Mouse (Mus musculus) urinary bladder, adult 18-20 months (tissue): Measurements from ENCODE around the gene Lypd4.
"Not testable (repeated sequence)": the region's sequence is repeated elsewhere in the genome, so short reads cannot be mapped to it uniquely, and the experiment has no call there.

Source experiments
- DNase-seq, 2 experiments: peaks; one replicate each; pipeline ENCODE4 v3.0.0; 2022; ENCODE audit warnings: low spot score in 2 of 2, mixed read lengths in 2 of 2

Lypd4 gene

GRCm38 (mm10) chr7:24869532-24870165 is at the start of gene Lypd4, which contains the start of gene Dmrtc2:
Lypd4 (minus strand) TSS chr7:24869941.
Dmrtc2 (plus strand) TSS chr7:24870057.
- DNase-seq: no peak

- DNase-seq: no peak
Observed at GRCm38 (mm10) chr7:24918763-24919323, 49.1 kb upstream of the Lypd4 start.

DNA sequence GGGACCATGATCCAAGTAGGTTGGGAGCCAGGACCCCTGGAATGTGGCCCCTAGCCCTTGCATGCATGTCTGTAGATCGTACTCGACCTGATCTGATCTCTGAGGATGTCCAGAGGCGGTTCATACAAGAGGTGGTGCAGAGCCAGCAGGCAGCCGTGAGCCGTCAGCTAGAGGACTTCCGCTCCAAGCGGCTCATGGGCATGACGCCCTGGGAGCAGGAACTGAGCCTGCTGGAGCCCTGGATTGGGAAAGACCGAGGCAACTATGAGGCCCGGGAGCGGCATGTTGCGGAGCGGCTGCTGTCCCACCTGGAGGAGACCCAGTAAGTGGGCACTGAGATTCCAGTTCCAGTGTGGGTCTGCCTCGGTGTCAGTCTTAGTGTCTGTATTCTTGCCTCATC is 42.7 kb upstream of the Lypd4 start:
- DNase-seq: no peak

- DNase-seq: peak in 1 of 2 experiments; percentile 55
Observed at GRCm38 (mm10) chr7:24907211-24907748, 37.5 kb upstream of the Lypd4 start.

GRCm38 (mm10) chr7:24906551-24906950 is 36.8 kb upstream of the Lypd4 start:
- DNase-seq: no peak

- no peak for DNase-seq
Observed at GRCm38 (mm10) chr7:24904936-24905335, 35.2 kb upstream of the Lypd4 start.

GRCm38 (mm10) chr7:24904070-24904483 is 34.3 kb upstream of the Lypd4 start:
- DNase-seq: peak; percentile 87 to 97

DNA sequence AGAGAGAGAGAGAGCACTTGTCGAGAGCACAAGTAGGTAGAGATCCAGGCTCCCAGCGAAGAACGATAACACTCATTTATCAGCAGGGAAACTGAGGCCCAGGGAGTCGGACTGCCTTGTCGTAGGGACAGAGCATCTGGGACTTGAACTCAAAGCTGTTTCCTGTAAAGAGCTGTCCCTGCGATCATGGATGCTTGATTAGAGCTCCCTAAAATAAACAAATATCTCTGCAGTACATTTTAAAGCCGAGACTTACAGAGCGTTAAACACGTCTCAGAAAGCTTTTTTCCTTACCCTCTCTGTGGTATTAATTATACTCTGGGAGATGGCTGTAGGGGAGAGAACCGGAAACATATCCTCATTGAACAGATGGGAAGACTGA is 33.7 kb upstream of the Lypd4 start:
- DNase-seq: no peak

GRCm38 (mm10) chr7:24902630-24903443 is 33.1 kb upstream of the Lypd4 start, which contains the start of gene Arhgef1:
Arhgef1 (plus strand) TSS chr7:24902912.
- DNase-seq: peak; percentile 54 to 69

GRCm38 (mm10) chr7:24902264-24902629 is 32.5 kb upstream of the Lypd4 start:
- DNase-seq: no peak

DNA sequence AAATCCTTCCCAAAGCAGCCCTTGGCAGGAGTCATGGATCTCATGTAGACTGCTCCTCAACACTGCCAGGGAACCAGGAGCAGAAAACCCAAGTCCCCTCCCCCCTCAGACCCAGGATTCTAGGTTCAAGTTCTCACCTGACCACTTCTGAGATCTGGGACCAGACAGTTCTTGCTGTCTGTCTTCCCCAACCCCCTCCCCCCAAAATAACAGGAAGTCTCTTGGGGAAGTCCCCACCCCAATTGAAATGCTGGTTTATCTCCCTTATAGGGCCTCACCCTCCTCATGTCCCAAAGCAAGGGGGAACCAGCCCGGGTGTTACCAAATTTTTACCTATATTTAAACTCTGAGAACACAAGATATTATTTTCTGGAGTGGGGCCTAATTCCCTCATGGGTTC is 32.1 kb upstream of the Lypd4 start:
- DNase-seq: no peak

DNA sequence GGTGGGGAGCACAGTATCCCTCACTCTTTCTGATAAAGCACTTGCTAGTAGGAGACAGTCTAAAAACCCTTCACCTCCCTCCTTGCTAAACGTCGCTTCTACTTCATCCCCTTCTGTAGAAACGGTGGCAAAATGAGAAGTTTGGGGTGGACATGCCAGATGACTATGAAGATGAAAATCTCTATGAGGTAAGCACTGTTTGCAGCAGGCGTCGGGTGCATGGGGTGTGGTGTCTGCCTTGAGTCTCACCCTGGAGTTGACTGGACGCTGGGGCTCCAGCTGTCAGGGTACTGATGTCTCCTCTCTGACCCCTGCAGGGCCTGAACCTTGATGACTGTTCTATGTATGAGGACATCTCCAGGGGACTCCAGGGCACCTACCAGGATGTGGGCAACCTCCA is 31.4 kb upstream of the Lypd4 start:
- DNase-seq: no peak

DNA sequence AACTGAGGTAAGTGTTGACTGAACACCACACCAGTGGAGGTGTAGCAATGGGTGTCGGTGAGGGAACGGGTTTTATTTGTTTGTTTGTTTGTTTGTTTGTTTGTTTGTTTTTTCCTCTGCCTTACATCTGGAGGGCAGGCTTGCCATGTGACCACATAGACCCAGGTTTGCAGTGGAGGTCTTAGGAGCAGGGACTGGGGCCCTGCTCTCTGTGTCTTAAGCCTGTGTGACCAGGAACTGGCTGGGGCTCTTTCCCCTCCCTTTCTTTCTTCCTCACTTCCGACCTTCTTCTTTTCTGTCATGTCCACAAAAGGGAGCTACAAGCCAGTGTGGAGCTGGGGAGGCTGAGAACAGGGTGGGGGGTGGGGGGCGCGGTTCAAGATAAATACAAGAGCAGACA is 28.2 kb upstream of the Lypd4 start:
- DNase-seq: no peak

DNA sequence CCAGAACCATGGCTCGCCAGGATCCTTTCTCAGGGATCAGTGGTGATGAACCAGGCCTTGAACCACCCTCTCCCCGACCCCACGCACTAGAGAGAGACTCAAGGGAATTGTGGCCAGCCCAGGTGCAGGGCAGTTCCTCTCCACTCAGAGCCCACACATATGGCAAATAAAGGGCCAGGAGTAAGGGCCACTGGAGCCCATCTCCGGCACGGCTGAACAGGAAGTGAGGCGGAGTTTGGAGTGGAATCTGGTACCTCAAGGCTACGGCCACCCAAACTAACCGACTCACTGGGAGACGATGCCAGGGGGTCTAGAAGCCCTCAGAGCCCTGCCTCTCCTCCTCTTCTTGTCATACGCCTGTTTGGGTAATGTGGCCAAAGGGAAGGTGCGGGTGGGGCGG is 27.5 kb upstream of the Lypd4 start, which contains the start of gene Cd79a:
Gene Cd79a (plus strand): TSS at position 158 of the 400 bp plus-strand sequence.
- no peak for DNase-seq

DNA sequence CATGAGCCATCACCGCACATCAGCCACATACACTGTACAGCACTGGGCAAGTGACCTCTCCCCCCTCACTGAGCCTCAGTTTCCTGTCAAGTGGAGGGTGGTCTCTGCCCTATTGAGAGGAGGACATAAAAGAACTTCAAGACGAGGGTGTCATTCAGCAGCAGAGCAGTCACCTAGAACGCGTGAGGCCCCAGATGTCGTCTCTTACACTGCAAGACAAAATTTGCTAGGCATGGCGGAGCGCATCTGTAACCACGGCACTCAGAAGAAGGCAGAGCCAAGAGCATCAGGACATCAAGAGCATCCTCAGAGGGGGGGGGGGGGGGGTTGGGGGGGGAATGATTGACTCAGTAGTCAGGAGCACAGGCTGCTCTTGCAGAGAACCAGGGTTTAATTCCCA is 26.5 kb upstream of the Lypd4 start:
- no peak for DNase-seq

DNA sequence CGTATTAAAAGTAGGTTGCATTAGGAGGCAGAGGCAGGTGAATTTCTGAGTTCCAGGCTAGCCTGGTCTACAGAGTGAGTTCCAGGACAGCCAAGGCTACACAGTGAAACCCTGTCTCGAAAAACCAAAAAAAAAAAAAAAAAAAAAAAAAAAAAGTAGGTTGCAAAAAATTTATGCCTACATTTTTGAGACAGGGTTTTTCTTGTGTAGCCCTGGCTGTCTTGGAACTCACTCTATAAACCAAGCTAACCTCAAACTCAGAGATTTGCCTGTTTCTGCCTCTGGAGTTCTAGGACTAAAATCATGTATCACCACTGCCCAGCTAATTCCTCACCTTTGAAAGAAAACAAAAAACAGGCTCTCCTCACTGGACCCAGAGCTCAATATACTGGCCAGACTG is 26.0 kb upstream of the Lypd4 start:
- DNase-seq: not testable (repeated sequence)

DNA sequence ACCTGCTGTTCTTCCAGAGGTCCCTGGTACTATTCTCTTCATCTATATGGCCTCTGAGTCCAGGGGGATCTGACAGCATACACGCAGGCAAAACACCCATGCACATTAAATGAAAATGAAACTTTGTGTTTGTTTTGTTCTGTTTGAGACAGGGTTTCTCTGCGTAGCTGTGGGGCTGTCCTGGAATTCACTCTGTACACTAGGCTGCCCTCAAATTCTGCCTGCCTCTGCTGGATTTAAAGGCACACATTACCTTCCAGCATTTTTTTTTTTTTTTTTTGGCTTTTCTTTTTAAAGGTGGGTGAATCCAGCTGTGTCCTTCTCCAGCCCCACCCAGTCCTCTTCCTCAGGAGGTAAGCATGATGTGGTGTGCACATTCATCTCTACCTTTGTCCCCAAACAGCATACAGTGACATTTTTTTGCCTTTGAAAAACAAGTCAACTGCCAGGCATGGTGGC is 22.4 kb upstream of the Lypd4 start:
- no peak for DNase-seq

GRCm38 (mm10) chr7:24891241-24892124 is 21.7 kb upstream of the Lypd4 start:
- no peak for DNase-seq

- peak; percentile 44 to 54 for DNase-seq
Observed at GRCm38 (mm10) chr7:24890281-24891216, 20.8 kb upstream of the Lypd4 start.
